Mouse (Mus musculus) T-cell, adult 2 months (primary cell): ENCODE results near the gene Cdc42ep5.
A peak's percentile ranks its signal among the peaks of the same experiment; 100 is the strongest.

Experiments
- DNase-seq: peaks from one replicate; pipeline ENCODE4 v3.0.0; 2022; ENCODE audit warnings: low spot score

The Cdc42ep5 gene

GRCm38 (mm10) chr7:4145552-4146190 lies 19.0 kb downstream of the Cdc42ep5 start:
- peak; percentile 57 for DNase-seq

GRCm38 (mm10) chr7:4144766-4145551 lies 19.7 kb downstream of the Cdc42ep5 start:
- DNase-seq: no peak

GRCm38 (mm10) chr7:4144046-4144445 lies 20.6 kb downstream of the Cdc42ep5 start:
- DNase-seq: no peak

- DNase-seq: no peak
Measured at GRCm38 (mm10) chr7:4143506-4143905, 21.2 kb downstream of the Cdc42ep5 start.

- DNase-seq: no peak
Measured at GRCm38 (mm10) chr7:4142796-4143445, 21.7 kb downstream of the Cdc42ep5 start.

GRCm38 (mm10) chr7:4141648-4142325 lies 22.9 kb downstream of the Cdc42ep5 start:
- no peak for DNase-seq

GRCm38 (mm10) chr7:4139391-4139790 lies 25.3 kb downstream of the Cdc42ep5 start:
- no peak for DNase-seq

- no peak for DNase-seq
Measured at GRCm38 (mm10) chr7:4138671-4139070, 26.0 kb downstream of the Cdc42ep5 start.

- DNase-seq: no peak
Measured at GRCm38 (mm10) chr7:4138181-4138580, 26.5 kb downstream of the Cdc42ep5 start.

GRCm38 (mm10) chr7:4137746-4138145 lies 26.9 kb downstream of the Cdc42ep5 start:
- no peak for DNase-seq

GRCm38 (mm10) chr7:4136771-4137531 lies 27.7 kb downstream of the Cdc42ep5 start, which contains the start of gene Leng8:
Gene Leng8 (plus strand): TSS chr7:4137039.
- peak; percentile 99 for DNase-seq

- no peak for DNase-seq
Measured at GRCm38 (mm10) chr7:4136404-4136770, 28.3 kb downstream of the Cdc42ep5 start.

- DNase-seq: no peak
Measured at GRCm38 (mm10) chr7:4134911-4135310, 29.7 kb downstream of the Cdc42ep5 start.

GRCm38 (mm10) chr7:4132998-4133397 lies 31.7 kb downstream of the Cdc42ep5 start:
- no peak for DNase-seq

- DNase-seq: no peak
Measured at GRCm38 (mm10) chr7:4132581-4132980, 32.1 kb downstream of the Cdc42ep5 start.

- no peak for DNase-seq
Measured at GRCm38 (mm10) chr7:4131964-4132363, 32.7 kb downstream of the Cdc42ep5 start.

- peak; percentile 78 for DNase-seq
Measured at GRCm38 (mm10) chr7:4130686-4131452, 33.8 kb downstream of the Cdc42ep5 start.

GRCm38 (mm10) chr7:4128860-4129259 lies 35.8 kb downstream of the Cdc42ep5 start:
- DNase-seq: no peak

- no peak for DNase-seq
Measured at GRCm38 (mm10) chr7:4127894-4128293, 36.8 kb downstream of the Cdc42ep5 start.

- no peak for DNase-seq
Measured at GRCm38 (mm10) chr7:4126992-4127785, 37.5 kb downstream of the Cdc42ep5 start.
